Mouse (Mus musculus) right cerebral cortex, postnatal 25 days (tissue): Measurements from ENCODE around the gene Trp53i13.
"Not testable (repeated sequence)": the region's sequence is repeated elsewhere in the genome, so short reads cannot be mapped to it uniquely, and the experiment has no call there.

Experiments
- DNase-seq: peaks from one replicate; pipeline ENCODE4 v3.0.0; 2022

Trp53i13 gene

GRCm38 (mm10) chr11:77515637-77516552 lies at the start of gene Trp53i13:
Gene Trp53i13 (minus strand): TSS chr11:77515980.
- no peak for DNase-seq

- DNase-seq = no peak
Observed at GRCm38 (mm10) chr11:77545261-77545660, 29.5 kb upstream of the Trp53i13 start.

GRCm38 (mm10) chr11:77532202-77532846 lies 16.5 kb upstream of the Trp53i13 start:
- no peak for DNase-seq

GRCm38 (mm10) chr11:77530862-77531261 lies 15.1 kb upstream of the Trp53i13 start:
- DNase-seq = no peak

DNA sequence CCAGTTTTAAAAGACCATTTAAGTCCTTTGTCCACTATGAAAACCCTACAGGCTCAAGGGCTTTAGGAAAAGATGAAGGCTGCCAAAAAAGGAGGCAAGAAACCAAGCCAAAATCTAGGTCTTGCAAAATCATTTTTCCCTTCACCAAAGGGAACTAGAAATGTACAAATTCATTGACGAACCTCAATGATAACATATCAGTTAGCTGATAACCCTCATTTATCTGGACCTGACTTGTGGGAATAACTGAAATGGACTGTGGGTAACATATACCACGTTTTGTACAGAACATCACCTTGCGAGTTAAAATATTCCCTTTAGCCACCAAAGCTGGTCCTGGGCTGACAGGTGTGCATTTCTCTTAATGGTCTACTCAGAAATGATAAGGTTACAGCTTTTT lies 13.9 kb upstream of the Trp53i13 start:
- no peak for DNase-seq

DNA sequence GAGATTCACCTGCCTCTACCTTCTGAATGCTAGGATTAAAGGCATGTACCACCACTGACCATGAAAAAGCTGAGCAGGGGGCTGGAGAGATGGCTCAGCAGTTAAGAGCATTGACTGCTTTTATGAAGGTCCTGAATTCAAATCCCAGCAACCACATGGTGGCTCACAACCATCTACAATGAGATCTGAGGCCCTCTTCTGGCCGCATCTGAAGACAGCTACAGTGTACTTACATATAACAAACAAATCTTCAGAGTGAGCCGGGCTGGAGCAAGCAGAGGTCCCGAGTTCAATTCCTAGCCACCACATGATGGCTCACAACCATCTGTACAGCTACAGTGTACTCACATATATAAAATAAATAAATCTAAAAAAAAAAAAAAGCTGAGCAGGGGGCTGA lies 12.6 kb upstream of the Trp53i13 start:
- DNase-seq = not testable (repeated sequence)

DNA sequence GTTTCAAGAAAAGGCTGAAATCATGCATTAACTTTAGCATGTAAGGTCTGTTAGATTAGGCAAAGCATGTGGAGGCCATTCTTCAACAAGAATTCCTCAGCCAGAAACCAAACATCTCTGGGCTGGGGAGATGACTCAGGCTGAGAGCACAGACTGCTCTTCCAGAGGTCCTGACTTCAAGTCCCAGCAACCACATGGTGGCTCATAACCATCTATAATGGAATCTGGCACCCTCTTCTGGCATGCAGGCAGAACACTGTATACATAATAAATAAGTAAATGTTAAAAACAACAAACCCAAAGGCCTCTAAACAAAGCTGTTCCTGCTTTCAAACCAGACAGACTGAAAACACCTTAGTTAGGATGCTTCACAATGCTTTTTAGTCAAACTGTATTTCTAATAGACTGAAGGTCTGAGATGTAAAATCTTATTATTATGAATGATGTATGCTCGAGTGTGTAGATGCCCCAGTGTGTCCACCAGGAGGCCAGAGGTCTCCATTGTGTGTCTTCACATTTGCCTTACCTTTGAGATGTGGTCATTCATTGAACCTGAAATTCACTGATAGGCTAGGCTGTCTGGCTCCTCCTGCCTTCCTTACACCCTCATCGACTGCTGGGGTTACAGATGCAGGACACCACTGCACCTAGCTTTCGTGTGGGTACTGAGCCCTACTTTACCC lies 10.2 kb upstream of the Trp53i13 start:
- DNase-seq = no peak

- no peak for DNase-seq
Observed at GRCm38 (mm10) chr11:77520601-77521529, 5.1 kb upstream of the Trp53i13 start.

DNA sequence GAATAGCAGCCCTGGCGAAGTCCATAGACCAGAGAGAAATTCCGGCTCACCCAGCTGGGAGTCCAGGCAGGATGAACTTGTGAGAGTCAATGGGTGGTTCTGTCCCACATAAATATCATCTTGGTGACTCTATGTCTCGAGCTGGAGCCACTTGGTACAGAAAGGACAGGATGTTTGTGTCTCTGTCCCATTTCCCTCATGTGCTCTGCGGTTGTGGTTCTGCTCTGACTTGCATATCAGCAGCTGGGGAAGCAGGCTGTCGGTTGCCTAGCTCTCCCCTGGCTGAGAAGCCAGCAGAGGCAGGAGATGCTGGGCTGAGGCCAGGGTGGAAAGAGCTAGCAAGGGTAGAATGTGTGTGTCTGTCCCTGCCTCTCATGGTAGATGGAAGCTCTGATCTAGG lies 3.3 kb upstream of the Trp53i13 start, which contains the start of gene Gm10392:
Gene Gm10392, minus strand, starts transcription at position 156 of the 400 bp plus-strand sequence.
- DNase-seq = no peak

DNA sequence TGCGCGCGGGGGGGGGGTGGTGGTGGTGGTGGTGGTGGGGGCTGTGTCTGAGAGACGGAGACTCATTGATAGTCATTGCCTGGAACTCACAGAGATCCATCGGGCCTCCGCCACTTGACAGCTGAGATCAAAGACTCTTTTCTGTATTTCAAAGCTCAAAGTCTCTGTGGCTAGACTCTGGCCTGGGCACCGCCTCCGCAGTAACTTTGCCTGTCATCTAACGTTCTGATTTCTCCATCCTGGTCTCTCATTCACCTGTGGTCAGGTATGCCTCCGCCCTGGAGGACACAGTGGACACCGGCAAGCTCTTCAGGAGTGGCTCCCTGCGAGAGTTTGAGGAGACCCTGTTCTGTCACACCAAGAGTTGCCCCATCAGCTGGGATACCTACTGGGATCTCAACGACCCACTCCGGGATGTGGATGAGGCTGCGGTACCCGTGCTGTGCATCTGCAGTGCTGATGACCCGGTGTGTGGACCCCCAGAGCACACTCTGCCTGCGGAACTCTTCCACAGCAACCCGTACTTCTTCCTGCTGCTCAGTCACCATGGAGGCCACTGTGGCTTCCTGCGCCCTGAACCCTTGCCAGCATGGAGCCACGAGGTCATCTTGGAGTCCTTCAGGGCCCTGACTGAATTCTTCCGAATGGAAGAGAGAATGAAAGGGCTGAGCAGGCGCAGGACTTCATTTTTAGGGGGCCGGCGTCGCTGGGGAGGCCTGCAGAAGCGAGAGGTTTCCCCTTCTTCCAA lies 2.4 kb upstream of the Trp53i13 start:
- no peak for DNase-seq

DNA sequence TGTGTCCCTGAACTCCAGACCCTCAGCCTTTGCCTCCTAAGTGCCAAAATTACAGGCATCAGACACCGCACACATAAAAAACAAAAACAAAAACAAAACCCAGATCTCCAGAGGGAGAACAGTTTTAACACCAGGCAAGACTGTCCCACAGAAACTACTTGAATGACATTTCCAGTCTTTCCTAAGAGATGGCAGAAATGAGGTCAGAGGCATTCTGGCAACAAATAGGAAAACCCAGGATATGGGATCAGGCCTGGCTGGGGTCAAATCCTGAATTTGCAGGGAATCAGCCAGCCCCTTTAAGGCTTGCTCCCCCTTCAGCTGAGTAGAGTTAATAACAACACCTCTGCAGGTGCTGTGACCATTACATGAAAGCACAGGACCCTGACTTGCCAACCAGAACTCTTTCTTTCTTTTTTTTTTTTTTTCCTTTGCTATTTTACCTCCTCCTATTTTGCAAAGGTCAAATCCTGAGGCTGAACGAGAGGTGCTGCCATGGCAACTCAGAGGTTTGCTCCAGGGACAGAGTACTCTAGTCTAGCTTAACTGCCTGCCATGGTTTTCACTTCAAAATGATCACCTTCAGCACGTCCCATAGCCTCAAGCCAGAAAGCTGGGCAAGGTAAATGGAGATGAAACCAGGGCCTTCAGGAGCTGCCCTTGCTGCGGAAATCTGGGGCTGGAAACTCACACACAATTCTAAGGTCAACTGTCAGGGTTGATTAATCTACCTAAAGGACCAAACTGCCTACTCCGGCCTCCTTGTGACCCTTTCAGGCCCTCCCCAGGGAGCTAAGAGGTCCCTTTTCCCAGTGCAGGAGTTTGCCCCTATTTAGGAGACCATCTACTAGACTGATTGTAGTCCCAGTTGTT lies 1.0 kb upstream of the Trp53i13 start:
- no peak for DNase-seq

DNA sequence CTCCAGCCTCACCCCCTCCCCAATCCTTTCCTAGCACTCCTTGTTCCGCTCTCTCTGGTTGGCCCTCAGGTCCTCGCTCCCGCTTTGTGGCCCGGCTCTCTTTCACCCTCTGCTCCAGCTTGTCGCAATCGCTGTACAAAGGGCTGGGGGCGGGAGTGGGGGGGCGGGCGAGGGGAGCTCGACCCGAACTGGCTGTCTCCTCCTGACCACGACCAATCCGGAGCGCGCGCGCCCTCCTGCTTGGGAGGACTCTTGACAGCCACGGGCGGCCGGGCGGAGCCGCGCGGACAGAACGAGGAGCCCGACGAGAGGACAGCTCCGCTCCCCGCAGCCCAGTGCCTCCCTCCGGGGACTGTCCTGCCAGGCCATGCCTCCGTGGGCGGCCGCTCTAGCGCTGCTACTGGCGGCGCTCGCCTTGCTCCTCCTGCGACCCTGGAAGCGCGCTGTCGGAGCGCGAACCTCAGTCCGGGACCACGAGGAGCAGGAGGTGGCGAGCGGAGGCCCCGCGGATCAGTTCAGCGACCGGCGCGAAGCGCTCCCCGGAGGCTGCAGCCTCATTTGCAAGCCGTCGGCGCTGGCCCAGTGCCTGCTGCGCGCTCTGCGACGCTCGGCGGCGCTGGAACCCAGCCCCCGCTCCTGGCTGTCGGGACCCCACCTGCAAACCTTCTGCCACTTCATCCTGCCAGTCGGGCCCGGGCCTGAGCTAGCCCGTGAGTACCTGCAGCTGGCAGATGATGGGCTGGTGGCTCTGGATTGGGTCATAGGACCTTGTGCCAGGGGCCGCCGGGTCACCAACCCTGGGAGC lies 746 bp downstream of the Trp53i13 start, which contains the start of gene Abhd15:
Gene Abhd15, plus strand, starts transcription at position 290 of the 805 bp plus-strand sequence.
- peak; percentile 63 for DNase-seq

GRCm38 (mm10) chr11:77514281-77514831 lies 1.4 kb downstream of the Trp53i13 start:
- DNase-seq = no peak

- DNase-seq = no peak
Observed at GRCm38 (mm10) chr11:77513811-77514170, 2.0 kb downstream of the Trp53i13 start.

GRCm38 (mm10) chr11:77512891-77513810 lies 2.6 kb downstream of the Trp53i13 start:
- DNase-seq = peak; percentile 73

GRCm38 (mm10) chr11:77511336-77511735 lies 4.4 kb downstream of the Trp53i13 start:
- DNase-seq = no peak

DNA sequence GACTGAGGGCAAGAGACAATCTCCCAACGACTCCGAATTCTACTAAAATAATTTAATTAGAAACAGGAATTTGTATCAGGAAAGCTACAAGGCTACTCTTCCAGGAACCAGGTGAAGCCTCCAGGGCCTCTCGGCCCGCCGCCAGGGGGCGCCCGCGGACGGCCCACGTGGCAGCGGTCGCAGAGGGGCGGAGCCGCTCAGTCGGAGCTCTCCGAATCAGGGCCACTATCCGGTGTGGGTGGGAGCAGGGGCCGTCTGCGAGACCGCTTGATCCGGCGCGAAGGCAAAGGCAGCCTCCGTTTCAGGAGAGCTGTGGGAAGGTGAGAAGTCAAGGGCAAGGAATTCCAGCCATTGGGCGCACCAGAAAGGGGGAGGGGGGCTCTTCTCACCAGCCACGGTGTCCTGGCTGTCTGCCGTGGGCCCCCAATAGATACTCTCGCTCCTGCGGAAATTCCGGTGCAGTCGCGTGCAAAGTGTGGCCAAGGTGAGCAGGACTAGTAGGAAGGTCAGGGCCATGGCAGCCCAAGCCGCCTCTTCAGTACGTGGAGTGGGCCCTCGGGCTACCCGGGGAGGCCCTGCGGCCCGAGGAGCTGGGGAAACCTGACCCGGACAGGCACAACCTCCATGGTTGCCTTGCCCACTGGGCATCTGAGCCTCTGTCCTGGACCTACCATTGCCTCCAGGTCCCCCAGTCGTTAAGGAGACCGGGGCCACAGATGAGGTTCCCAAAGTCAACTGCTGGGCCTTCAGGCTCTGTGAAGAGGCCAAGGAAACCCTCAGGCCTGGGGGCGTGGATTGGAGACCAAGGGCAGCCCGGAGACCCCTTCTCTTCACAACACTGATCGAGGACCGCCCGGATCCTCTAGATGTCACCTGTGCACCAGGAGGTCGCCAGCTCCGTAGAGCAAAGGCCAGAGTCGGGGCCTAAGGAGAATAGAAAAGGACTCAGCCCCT lies 7.4 kb downstream of the Trp53i13 start:
- DNase-seq = peak; percentile 81
